Mouse (Mus musculus) spleen, adult 12 weeks (tissue): ENCODE data around the gene Zfp882.
"Not testable (repeated sequence)": the region's sequence is repeated elsewhere in the genome, so short reads cannot be mapped to it uniquely, and the experiment has no call there.

Experiments
- DNase-seq: peaks from one replicate; pipeline ENCODE4 v3.0.0; 2022; ENCODE audit warnings: low spot score

Zfp882 gene

DNA sequence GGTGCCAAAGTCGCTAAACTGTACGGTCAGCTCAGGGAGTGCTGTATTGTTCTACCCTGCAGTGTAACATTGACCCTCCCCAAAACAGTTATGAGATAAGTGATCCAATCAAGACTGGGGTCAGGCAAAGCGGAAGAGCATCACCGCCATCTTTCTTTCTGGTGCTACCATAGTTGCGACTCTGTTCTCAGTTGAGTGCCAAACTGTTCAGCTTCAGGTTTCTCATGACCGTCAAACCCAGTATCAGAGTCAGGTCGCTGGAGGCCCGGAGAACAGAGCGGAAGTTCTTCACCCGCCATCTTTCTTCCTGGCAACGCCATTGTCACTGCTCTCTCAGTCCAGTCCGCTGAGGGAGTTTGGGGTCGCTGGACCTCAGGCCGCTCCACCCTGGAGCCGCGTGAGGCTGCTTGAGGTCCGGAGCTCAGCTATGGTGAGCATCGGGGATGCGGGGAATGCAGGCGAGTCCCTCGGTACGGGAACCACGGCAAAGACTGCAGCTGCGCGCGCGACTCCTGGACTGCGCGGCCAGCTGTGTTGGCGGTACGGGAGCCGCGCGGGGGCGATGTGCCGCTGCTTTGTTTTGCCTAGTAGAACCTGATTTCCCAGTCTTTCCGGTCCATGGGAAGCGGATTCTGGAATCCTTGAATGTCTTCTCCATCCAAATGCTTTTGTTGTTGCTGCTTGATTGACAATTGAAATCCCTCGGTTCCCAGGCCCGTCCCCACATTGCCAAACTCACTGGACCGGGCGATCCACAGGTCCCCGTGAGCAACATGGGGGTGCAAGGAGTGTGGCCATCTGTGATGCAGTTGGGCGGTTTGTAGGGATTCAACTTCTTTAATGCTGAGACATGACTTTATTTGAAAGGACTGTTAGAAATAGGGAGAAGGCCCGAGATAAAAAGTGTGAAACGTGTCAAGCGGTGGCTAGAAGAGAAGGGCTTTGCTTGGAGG, at the start of gene Zfp882, which contains the start of gene Zfp617:
Zfp882 (plus strand) TSS at position 300 of the 953 bp plus-strand sequence.
Zfp617 (plus strand) TSS at position 327 of the 953 bp plus-strand sequence.
- peak; percentile 76 for DNase-seq

GRCm38 (mm10) chr8:71861551-71861950, 46.9 kb upstream of the Zfp882 start:
- not testable (repeated sequence) for DNase-seq

DNA sequence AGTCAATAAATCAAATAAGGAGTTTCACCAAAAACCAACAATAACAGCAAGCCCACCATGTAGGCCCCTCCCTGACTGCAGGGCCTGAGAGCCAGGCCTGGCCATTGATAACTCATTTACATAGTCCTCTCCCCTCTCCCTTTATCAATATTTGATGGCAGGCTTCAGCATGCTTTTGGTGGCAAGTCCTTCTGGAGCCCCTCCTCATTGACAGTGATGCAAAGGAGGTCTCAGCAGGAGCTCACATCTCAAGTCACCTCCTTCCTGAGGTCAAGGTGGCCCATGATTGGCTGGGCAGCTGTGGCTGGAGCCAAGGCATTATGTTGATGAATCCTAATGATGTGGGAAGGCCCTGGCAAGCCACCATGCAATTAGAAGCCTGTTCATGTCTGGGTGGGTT, 46.4 kb upstream of the Zfp882 start:
- not testable (repeated sequence) for DNase-seq

GRCm38 (mm10) chr8:71881618-71882274, 26.7 kb upstream of the Zfp882 start, which contains the start of gene Zfp709:
Gene Zfp709, plus strand, starts transcription at chr8:71882019.
- DNase-seq, result peak; percentile 25

DNA sequence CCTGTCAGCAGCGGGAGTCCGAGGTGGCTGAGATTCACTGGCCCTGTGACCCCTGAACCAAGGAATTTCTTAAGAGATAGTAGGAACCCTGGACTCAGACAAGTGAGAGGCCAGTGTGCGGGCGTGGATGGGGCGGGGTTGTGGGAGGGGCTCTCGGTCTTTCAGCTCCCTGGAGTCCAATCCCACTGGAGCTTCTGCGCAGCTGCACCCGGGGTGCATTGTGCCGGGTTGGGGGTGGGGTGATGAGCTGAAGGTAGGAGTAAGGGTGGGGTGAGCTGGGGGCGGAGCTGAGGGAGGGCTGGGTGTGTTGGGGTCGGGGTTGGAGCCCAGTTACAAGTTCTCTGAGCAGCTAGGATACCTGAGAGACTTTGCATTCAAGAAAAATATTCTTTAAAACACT, 7.7 kb upstream of the Zfp882 start:
- DNase-seq, result not testable (repeated sequence)

GRCm38 (mm10) chr8:71903084-71903483, 5.3 kb upstream of the Zfp882 start:
- DNase-seq, result not testable (repeated sequence)

DNA sequence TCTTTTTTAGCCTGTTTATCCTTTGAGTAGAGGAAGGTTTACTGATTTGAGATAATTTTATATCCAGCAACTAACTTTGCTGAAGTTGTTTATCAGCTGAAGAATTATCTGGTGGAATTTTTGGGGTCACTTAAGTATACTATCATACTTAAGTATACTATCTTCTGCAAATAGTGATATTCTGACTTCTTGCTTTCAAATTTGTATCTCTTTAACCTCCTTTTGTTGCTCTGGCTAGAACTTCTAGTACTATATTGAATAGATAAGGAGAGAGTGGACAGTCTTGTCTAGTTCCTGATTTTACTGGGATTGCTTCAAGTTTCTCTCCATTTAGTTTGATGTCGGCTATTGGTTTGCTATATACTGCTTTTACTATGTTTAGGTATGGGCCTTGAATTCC, 1.6 kb upstream of the Zfp882 start:
- DNase-seq, result no peak

DNA sequence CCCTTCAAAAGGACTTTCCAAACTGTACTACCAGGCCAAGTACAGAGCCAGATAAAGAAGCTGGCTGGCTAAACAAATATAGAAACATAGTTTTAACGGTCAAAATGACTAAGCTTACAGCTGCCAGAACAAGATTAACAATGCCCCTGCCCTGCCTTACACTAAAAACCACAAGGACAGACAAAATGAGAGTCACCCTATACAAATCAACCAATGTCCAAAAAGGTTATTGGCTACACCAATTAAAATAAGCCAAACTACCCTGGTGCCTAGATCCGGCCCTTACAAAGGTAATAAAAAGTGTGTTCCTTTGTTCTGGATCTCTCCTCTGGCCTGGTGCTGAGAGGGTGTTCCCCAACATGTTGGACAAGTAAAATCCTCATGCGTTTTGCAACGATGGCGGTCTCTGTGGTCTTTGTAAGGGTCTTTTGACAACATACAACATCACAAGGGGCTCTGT, 580 bp upstream of the Zfp882 start:
- no peak for DNase-seq

GRCm38 (mm10) chr8:71912286-71912685, 3.9 kb downstream of the Zfp882 start:
- DNase-seq, result no peak

GRCm38 (mm10) chr8:71922567-71923401, 14.4 kb downstream of the Zfp882 start:
- peak; percentile 85 for DNase-seq

DNA sequence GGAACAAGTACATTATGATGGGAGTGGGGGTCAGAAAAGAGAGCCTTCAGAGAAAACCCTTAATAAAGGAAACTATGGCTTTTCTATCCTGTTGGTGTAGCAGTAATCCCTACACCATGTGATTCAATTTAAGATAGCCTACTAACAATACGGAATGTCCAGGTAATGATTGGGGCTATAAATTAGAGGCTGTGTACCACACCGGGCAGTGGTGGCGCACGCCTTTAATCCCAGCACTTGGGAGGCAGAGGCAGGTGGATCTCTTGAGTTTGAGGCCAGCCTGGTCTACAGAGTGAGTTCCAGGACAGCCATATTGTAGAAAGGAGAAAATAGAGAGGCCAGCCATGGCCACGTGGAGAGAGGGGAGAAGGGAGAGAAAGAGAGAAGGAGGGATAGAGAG, 17.4 kb downstream of the Zfp882 start:
- no peak for DNase-seq

- DNase-seq, result no peak
Observed at GRCm38 (mm10) chr8:71926551-71926950, 18.1 kb downstream of the Zfp882 start.

DNA sequence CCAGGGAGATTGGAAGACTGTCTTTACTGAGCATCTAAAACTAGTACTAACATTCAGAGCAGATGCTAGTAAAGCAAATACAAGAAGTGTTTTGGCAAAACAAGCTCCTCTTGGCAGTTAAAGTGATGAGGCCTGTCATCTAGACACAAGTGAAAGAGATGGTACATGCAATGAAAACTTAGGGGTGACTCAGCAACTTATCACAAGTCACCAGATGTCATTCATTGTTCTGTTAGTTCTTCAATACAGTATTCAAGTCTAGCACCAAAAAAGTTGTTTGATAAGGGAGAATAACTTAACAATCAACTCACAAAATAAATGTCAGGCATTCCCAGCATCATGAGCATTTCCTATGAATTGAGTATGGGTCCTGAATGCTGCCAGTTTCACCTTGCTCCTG, 19.4 kb downstream of the Zfp882 start:
- no peak for DNase-seq

GRCm38 (mm10) chr8:71938037-71938436, 29.6 kb downstream of the Zfp882 start:
- DNase-seq, result not testable (repeated sequence)

DNA sequence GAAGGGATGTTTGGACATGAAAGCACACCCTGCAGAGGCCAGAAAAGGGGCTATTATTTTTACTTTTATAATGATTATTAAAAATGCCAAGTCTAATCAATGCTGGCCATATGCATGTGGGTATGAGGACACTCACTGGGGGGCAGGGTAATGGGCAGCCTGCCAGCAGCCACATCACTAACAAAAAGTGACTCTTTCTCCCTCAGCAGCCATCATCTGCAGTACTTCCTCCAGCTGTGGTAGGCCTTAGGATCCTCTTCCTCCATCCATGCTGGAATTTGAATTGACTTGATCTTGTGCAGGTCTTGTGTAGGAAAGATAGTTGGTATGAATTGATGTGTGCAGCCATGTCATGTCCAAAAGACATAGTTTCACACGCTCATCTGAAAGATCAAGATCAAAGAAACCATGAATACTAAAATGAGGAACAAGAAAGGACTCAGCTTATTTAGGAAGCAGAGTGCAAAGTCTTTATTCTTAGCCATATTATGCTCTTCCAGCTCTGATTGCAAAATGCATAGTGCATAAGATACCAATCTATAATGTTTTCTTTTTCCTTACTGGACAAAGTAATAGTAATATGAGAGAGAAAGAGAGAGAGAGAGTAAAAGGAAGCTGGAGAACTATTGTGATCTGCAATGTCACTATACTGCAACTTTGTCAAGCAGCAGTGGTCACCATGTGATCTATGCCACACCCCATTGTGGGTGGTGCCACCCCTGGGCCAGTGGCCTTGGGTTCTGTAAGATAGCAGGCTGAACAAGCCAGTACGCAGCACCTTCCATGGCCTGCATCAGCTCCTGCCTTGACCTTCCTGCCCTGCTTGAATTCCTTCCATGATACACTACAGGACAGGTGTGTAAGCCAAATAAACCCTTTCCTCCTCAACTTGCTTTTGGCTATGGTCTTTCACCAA, 32.1 kb downstream of the Zfp882 start:
- DNase-seq, result peak; percentile 26

DNA sequence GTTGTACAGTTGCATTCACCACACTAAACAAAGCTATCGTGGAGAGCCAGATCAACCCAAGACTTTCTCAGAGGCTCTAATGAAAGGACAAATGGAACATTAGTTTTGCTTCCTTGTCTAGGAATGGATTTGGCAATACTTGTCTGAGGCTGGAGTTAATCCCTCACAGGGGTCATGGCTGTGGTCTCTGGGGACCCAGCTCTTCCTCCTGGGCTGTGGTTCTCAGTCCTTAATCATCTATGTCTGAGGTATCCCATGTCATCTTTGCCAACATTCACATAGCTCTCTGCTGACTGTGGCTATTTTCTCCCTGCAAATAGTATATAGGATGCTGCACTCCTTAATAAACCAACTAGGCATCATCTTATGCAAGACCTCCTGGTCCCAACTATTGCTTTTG, 33.4 kb downstream of the Zfp882 start:
- DNase-seq, result no peak

DNA sequence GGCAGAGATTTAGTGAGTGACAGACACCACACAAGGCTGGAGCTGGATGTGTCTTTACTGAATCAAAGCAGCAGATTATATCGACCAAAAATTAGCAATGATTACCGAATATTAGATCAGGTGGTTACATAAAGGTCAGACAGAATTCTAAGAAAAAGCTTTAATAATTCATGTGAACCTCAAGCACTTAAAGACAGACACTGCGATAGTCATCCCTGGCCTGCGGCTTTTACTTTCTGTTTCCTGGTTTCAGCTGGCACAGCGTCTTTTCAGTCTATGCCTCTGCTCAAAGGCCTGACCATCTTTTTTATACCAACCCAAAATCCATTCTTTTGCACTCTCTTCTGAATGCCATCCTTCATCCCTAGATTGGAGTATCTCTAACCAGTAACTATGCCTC, 40.2 kb downstream of the Zfp882 start:
- no peak for DNase-seq

DNA sequence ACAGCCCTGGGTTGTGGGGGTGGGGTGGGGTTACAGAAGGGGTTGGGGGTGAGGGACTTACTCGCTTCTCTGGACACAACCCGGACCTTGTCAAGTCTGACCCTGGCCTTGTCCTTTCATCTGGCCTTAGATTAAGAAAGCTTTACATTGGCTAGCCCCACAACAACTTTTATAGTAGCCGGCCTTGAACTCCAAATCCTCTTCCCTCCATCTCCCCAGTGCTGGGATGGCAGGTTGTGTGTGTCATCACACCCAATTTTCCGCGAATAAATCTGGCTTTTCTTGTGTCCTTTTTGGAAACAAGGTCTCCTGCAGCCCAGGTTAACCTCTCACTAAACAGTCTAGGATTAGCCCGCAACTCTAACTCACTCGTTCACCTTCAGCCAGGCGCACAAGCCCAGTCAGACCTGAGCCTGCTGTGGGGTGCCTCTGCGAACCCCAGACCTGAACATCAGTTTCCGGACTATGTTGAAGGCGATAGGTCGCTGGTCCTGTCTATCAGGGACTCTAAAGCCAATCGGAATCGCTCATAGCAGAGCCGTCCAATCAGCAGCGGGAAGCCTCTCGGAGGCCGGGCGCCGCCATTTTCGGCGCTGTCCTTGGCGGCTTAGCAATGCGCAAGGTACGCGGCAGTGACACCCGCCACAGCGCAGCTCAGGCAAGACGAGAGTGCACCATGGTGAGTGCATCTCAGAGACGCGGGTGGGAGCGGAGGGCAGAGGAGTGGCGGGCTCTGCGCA, 42.2 kb downstream of the Zfp882 start, which contains the start of gene Zfp961:
Zfp961 (plus strand) TSS at position 557 of the 740 bp plus-strand sequence.
- DNase-seq, result peak; percentile 94

GRCm38 (mm10) chr8:71951436-71952161, 43.2 kb downstream of the Zfp882 start:
- DNase-seq, result no peak
